Mouse (Mus musculus): ENCODE results near the gene Afap1. TPM values are rescaled to one million over a fixed set of nuclear protein-coding genes. Genes with fewer than 3 reads are reported as not detected.

Gene Afap1
- total and polyA plus RNA-seq, 3 experiments: 0.03 to 0.04 TPM; not detected in 1

- Histone ChIP-seq H3K36me3 (ENCODE audit: control insufficient read depth in 1 of 2, insufficient read depth in 2 of 2, low read length in 2 of 2) (no peaks in the 10 kb centered on the region), H3K27ac (ENCODE audit: control insufficient read depth, low read depth, low read length) (no peak overlapping the region), H3K9ac (ENCODE audit: control insufficient read depth, low read depth, low read length, poor library complexity, severe bottlenecking) (no peak overlapping the region), H3K4me1 (ENCODE audit: control insufficient read depth in 1 of 2, insufficient read depth in 2 of 2, low read length in 2 of 2) (no peaks in the 10 kb centered on the region), H3K79me2 (ENCODE audit: control insufficient read depth, insufficient read depth, low read length, poor library complexity) (no peaks in the 10 kb centered on the region), H3K9me3 (replicated peaks; ENCODE audit: insufficient read depth, low read length) (no peaks in the 10 kb centered on the region), H3K4me3 (ENCODE audit: control insufficient read depth in 1 of 2, insufficient read depth in 1 of 2, low read depth in 2 of 2, low read length in 2 of 2) (no peak overlapping the region), H3K27me3 (ENCODE audit: control insufficient read depth in 1 of 2, insufficient read depth in 2 of 2, low read length in 2 of 2) (no peaks in the 10 kb centered on the region)
- TF ChIP-seq CTCF (IDR thresholded peaks at IDR 0.05 in 2 of 3, conservative IDR thresholded peaks at IDR 0.05 in 1 of 3; ENCODE audit: control insufficient read depth in 1 of 3, insufficient read depth in 1 of 3, low read depth in 2 of 3, low read length in 3 of 3, poor library complexity in 1 of 3, severe bottlenecking in 1 of 3): no peak
- no peak for TF ChIP-seq CHD1 (IDR thresholded peaks at IDR 0.05; ENCODE audit: low read depth, low read length)
- no peak for TF ChIP-seq POLR2AphosphoS2 (IDR thresholded peaks at IDR 0.05; ENCODE audit: low read length)
- no peak for TF ChIP-seq MAFK (IDR thresholded peaks at IDR 0.05; ENCODE audit: borderline replicate concordance, low read depth, low read length)
- TF ChIP-seq POLR2AphosphoS5 (IDR thresholded peaks at IDR 0.05; ENCODE audit: borderline replicate concordance, low read depth, low read length): no peak
- TF ChIP-seq ETS1 (IDR thresholded peaks at IDR 0.05; ENCODE audit: low read depth, low read length): no peak
- no peak for TF ChIP-seq ZNF384 (IDR thresholded peaks at IDR 0.05; ENCODE audit: low read depth, low read length)
- TF ChIP-seq RAD21 (IDR thresholded peaks at IDR 0.05; ENCODE audit: low read depth, low read length): no peak
- TF ChIP-seq RCOR1 (IDR thresholded peaks at IDR 0.05; ENCODE audit: low read depth, low read length): no peak
- no peak for TF ChIP-seq JUND (IDR thresholded peaks at IDR 0.05; ENCODE audit: low read depth, low read length)
- TF ChIP-seq MAX (IDR thresholded peaks at IDR 0.05; ENCODE audit: low read length): no peak
- TF ChIP-seq SMC3 (IDR thresholded peaks at IDR 0.05; ENCODE audit: low read depth, low read length): no peak
- no peak for TF ChIP-seq USF2 (IDR thresholded peaks at IDR 0.05; ENCODE audit: borderline replicate concordance in 1 of 2, insufficient read depth in 1 of 2, low read depth in 1 of 2, low read length in 2 of 2)
- no peak for TF ChIP-seq ELF1 (IDR thresholded peaks at IDR 0.05; ENCODE audit: low read depth, low read length)
- TF ChIP-seq TBP (IDR thresholded peaks at IDR 0.05; ENCODE audit: low read depth, low read length): no peak
- TF ChIP-seq KAT2A (conservative IDR thresholded peaks at IDR 0.05; ENCODE audit: low read depth, low read length): no peak
- DNase-seq (ENCODE audit: low read depth, low spot score): no peak
These were observed 3.4 kb downstream of the Afap1 start for GRCm38 (mm10) chr5:35896556-35896955.

GRCm38 (mm10) chr5:35897147-35897546 is 4.0 kb downstream of the Afap1 start:
- TF ChIP-seq ELF1 (IDR thresholded peaks at IDR 0.05; ENCODE audit: low read depth, low read length): no peak
- TF ChIP-seq MAZ (IDR thresholded peaks at IDR 0.05; ENCODE audit: low read depth, low read length): no peak
- Histone ChIP-seq H3K4me1 (ENCODE audit: control insufficient read depth in 1 of 2, insufficient read depth in 2 of 2, low read length in 2 of 2) (no peaks in the 10 kb centered on the region), H3K9ac (ENCODE audit: control insufficient read depth, low read depth, low read length, poor library complexity, severe bottlenecking) (no peak overlapping the region), H3K27ac (ENCODE audit: control insufficient read depth, low read depth, low read length) (no peak overlapping the region), H3K9me3 (replicated peaks; ENCODE audit: insufficient read depth, low read length) (no peaks in the 10 kb centered on the region), H3K4me3 (ENCODE audit: control insufficient read depth in 1 of 2, insufficient read depth in 1 of 2, low read depth in 2 of 2, low read length in 2 of 2) (no peak overlapping the region), H3K27me3 (ENCODE audit: control insufficient read depth in 1 of 2, insufficient read depth in 2 of 2, low read length in 2 of 2) (no peaks in the 10 kb centered on the region), H3K79me2 (ENCODE audit: control insufficient read depth, insufficient read depth, low read length, poor library complexity) (no peaks in the 10 kb centered on the region), H3K36me3 (ENCODE audit: control insufficient read depth in 1 of 2, insufficient read depth in 2 of 2, low read length in 2 of 2) (no peaks in the 10 kb centered on the region)
- DNase-seq (ENCODE audit: low read depth, low spot score): no peak
